Mouse (Mus musculus) brain, adult 2 months (tissue): ENCODE data around the gene Ccdc194.

Experiments
- DNase-seq: peaks from one replicate; pipeline ENCODE4 v3.0.0; 2011; ENCODE audit warnings: low read depth, low spot score

The Ccdc194 gene

DNA sequence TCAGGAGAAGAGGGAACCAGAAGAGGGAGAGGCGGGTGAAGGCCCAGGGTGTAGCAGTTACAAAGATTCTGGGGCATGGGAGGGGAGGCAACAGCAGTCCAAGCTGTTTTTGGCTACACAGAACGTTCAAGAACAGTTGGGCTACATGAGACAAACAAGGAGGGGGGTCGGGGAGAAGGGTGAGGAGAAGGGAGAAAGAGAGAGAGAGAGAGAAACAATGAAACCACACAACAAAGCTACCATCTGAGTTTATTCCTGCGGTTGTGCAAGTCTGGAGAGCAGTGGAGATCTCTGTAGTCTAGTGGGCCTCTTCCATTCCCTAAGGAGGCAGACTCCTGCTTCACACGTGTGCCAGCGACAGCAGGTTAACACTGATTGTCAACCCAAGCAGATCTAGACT is 28.5 kb upstream of the Ccdc194 start:
- DNase-seq, result no peak

DNA sequence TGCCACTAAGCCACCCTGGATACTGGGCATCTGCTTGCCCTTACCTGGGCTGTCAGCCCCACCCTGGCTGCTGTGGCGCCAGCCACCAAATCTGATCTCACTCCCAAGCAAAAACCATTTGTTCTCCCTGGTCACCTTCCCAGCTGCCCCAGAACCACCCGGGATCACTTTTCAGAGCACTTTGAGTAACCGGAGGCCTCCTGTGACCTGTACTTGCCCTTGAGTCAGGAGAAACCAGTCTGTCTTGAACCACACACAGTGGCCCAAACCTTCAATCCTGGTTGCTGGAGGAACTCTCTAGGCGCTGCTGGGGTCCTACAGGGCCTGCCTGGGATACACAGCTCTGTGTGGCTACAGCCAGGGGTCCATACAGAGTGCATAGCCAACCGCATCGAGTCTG is 27.3 kb upstream of the Ccdc194 start:
- DNase-seq, result no peak

DNA sequence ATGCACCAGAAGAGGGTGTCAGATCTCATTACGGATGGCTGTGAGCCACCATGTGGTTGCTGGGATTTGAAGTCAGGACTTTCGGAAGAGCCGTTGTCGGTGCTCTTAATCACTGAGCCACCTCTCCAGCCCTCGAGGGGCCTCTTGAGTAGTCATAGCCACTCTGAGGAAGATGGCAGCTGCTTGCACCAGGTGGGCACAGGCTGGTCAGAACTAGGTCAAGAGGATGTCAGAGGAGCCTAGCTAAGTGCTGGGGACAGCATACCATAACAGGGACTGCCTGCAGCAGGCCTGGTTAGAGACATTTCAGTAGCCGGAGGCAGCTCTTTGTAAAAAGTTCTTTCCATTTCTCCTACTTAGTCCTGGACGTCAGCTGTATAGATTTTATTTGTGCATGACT is 25.2 kb upstream of the Ccdc194 start:
- no peak for DNase-seq

DNA sequence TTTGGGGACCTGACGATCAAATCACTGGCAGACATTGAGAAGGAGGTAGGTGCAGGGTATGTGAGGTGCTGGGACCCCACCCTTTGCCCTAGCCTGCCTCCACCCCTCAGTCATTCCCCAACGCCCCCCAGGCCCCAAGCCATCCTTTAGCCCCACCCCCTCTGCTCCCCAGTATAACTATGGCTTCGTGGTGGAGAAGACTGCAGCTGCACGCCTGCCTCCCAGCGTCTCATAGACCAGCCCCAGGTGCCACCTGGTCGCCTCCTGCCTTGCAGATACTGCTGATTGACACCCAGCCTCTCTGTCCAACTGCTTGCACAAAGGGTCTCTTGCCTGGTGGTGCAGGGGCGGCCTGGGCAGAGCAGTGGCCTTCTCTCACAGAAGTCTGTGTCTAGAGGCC is 22.1 kb upstream of the Ccdc194 start:
- DNase-seq, result no peak

DNA sequence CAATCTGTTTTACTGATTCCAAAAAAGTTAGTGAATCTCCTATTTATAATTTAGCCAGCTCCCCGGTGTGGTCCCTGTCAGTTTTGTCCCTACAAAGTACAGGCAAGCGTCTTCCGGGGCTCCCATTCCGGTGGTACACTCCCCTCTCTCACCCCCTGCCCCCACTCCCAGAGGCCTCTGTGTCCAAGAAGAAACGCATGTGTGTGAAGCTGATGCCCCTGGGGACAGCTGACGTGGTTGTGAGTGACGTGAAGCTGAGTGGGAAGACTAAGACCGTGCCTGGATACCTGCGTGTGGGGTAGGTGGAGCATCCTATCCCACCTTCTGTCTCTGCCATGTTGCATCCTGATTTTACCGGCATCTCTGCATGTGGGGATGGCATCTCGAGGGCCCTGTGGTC is 19.5 kb upstream of the Ccdc194 start:
- DNase-seq, result no peak

DNA sequence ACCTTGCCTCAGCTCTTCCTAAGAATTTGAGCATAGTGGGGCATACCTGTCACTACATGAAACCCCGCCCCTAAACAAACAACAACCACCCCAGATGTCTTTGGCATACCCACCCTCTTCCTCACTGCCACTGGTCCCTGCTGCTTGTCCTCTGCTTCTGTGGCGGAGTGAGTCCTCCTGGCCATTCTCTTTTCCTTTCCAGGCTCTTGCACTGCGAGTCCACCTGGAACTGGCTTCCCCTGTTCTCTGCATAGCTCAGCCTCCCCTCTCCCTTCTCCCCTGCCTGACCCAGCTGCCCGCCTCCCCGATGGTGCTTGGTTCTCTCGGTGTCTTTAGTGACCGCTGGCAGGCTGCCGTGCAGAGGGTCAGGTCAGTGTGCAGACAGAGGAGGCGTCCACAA is 18.2 kb upstream of the Ccdc194 start:
- DNase-seq, result no peak

DNA sequence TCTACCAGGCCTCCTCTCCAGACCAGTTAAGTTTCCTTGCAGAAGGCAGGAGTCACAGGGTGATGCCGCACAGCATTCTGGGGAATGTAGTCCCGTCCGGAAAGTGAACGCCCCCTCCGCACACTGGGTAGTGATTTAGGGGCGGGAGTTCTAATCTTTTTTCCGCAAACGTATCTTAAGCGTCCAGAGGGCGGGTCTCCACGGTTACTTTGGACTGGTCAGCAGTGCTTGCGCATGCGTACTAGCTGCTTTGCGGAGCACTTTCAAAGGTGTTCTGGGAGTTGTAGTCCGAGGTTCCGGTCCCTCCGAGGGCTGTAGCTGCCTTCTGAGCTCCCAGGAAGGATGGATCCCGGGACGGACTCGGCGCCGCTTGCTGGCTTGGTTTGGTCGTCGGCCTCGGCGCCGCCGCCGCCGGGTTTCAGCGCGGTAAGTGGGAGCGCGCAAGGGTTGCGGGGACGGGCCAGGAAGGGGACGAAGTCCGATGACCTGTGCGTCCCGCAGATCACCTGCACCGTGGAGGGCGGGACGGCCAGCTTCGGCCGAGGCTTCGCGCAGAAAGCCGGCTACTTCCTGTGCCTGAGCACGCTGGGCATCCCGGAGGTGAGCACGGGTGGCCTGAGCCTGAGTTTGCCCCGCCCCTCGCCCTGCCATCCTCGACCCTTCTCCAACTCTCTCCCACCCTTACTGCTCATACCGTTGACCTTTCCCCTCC is 17.3 kb upstream of the Ccdc194 start, which contains the start of gene Mvb12a:
TSS of gene Mvb12a (plus strand) at position 291 of the 712 bp plus-strand sequence.
- DNase-seq, result peak; percentile 100

DNA sequence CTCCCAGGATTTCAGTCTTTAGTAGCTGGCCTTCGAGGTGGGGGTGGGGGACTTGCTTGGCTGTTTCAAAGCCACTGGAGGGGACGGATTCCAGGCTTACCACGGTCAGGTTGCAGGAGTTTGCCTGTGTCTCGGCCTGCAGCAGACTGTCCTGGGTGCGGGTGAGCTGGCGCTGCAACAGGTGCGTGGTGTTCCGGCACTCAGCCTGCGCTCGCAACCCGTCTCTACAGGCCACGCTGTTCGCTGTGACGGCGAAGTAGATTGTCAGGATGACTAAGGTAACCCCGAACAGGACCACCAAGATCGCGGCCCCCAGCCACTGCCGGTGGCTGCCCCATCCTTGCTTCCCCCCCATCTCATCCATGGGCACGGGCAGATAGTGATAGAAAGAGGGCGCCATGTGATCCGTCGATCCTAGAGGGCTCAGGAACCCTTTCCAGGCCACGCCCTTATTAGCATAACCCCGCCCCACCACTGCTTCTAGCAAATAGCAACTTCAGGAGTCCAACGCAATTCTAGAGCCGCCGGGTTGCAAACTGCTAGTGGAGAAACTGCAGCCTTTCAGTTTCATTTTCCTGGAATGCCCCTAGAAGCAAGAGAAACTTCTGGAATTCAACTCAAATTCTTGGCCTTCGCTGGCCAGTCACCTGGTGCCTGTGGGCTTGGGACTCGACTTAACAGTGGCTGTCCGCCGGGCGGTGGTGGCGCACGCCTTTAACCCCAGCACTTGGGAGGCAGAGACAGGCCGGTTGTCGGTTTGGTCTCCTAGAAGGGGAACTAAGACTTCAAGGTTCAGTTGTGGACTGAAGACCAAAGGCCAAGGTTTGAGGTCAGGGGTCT is 11.7 kb upstream of the Ccdc194 start, which contains the start of gene Bst2:
TSS of gene Bst2 (minus strand) at position 429 of the 840 bp plus-strand sequence.
- DNase-seq, result peak; percentile 67

DNA sequence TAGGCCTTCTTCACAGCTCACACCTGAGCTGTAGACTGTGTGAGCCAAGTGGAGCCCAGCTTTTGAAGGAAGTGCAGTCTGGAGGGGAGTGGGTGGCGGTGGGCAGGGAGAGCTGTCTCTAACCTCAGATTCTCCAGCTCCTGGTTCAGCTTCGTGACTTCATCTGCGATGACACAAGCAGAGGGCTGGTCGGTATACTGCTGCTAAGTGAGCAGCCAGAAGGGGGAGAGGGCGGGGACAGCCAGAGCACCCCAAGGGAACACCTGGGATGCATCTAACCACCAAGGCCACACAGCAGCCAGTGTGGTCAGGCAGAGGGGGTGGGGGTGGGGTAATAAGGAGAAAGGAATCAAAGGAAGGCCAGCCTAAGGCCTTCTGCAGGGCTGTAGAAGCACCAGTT is 10.2 kb upstream of the Ccdc194 start:
- peak; percentile 51 for DNase-seq

DNA sequence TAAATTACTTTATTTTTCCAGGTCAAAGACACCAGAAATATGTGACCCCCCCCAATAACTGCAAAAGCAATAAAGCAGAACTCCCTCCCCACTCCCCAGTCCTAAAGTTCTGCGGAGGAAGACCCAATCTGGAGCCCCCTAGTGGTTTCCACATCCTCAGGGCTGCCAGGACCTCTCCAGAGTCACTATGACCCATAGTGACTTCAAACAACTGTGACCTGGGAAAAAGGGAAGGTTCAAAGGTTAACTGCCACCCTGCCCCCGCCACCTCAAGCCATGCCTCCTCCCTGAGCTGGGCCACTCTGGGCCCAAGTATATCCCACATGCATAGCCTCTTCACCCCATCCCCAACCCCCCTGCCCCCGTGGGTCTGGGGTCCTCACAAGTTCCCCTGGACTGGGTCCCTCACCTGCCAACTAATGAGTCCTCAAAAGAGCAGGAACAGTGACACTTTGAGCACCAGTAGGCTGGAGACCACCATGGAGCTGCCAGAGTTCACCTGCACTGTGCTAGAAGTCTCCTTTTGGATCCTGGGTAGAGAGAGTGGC is 8.8 kb upstream of the Ccdc194 start:
- no peak for DNase-seq

DNA sequence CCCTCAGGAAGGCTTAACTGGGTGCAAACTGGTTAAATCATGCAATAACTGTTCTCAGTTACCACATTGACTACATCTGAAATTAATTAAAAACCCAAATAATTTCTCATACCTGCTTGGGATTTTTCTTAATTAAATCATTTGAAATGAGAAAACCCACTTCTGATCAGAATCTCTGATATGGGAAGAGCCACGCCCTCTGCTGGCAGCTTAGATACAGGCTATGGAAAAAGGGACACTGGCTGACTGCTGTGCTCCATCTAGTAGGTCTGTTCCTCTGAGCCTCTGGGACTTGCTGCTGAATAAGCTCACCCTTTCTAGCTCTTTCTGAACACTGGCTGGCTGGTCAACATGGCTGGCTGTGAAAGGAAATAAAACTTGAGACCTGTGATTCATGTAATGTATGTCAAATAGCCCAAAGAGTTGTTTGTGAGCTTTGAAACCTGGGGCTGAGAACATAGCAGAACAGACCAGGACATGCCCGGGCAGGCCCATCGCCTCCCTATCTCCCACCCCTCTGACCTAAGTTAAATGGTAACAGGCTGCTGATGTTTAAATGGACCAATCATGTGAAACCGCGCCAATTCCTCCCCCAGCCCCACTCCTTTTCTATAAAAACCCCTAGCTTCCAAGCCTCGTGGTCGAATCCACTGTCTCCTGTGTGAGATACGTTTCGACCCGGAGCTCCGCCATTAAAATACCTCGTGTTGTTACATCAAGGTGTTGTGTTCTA is 5.4 kb upstream of the Ccdc194 start:
- DNase-seq, result peak; percentile 77

DNA sequence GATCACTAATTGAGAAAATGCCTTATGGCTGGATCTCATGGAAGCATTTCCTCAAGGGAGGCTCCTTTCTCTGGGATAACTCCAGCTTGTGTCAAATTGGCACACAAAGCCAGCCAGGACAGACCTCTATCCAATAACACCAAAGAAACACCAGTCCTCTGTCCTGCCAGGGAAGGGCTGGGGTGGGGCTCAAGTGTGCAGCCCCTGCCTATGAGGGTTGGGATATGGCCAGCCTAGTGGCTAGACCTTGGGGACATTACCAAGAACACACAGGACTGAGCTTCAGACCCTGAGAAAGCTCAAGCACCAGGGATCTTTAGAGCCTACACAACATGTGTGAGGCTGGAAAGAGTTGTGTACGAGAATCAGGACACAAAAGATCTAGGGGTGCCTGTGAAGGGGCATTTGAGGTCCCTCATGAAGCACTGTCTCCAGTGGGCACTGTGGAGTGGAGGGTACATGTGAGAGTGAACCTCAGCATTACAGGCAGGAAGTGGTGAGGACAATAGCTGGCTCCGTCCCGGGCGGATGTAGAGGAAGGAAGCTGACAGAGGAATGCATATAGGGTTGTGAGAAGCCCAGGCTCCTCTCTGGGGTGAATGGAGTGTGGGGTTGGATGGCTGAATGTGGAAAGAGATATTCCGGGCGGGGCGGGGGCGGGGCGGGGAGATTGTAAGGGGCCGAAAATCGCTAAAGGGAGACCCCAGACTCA is 3.0 kb upstream of the Ccdc194 start:
- DNase-seq, result no peak

DNA sequence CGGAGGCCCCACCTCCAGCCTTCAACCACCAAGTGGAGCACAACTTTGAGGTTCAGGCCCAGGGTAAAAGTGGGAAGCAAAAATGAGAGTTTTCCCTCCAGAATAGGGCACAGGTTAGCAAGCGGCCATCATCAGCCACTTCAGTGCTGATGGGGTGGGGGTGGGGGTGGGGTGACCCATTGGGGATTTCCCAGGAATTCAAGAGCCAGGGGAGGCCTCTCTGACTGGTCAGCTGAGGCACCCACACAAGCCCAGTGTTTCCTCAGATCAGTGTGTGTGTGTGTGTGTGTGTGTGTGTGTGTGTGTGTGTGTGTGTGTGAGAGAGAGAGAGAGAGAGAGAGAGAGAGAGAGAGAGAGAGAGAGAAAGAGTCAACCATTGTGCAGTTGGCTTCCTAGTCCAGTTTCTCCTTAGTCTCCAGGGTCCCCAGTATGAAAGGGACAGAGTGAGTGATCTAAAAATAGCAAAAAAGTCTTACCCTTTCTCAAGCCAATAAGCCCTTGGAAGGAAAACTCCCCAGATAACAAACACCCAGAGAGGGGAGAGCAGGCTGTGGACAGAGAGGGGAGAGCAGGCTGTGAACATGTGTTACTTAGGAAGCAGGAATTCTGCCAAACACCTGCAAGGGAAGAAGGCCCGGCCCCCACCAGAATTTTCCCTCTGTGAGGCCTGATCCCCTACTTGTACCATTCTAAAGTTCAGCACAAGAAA is 1.8 kb upstream of the Ccdc194 start:
- no peak for DNase-seq

DNA sequence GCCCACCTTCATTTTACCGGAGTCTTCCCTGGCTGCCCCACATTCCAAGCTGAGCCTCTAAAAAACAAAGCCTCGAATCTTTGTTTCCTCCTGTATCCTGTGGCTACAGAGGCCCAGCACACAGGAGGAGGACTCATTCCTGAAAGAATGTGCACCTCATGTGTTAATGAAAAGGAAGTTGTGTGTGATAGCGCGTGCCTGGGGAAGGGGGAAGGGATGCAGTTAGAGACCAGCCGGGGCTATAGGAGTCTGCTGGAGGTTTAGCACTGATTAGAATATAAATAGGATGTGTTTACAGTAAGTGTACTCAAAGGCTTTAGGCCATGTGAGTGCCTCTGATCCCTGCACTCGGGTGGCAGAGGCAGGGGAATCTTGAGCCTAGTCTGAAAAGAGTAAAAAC is 761 bp upstream of the Ccdc194 start:
- no peak for DNase-seq

DNA sequence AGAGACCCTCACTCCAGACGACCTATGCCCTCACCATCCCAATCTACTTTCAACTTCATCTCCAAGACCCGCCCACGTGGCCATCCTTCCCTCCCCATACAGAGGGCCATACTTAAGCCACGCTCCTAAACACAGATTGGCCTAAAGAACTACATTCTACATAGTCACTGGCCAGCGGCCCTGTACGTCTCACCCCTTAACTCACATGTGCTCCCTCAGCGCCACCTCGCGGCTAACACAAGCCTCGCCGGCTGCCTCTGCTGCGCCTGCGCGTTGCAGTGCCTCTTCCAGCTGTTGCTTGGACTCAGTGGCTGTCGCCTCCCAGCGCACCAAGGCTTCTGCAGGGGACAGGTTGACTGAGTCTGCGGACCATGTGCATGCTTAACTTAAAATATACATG is 3.9 kb downstream of the Ccdc194 start:
- DNase-seq, result peak; percentile 96

DNA sequence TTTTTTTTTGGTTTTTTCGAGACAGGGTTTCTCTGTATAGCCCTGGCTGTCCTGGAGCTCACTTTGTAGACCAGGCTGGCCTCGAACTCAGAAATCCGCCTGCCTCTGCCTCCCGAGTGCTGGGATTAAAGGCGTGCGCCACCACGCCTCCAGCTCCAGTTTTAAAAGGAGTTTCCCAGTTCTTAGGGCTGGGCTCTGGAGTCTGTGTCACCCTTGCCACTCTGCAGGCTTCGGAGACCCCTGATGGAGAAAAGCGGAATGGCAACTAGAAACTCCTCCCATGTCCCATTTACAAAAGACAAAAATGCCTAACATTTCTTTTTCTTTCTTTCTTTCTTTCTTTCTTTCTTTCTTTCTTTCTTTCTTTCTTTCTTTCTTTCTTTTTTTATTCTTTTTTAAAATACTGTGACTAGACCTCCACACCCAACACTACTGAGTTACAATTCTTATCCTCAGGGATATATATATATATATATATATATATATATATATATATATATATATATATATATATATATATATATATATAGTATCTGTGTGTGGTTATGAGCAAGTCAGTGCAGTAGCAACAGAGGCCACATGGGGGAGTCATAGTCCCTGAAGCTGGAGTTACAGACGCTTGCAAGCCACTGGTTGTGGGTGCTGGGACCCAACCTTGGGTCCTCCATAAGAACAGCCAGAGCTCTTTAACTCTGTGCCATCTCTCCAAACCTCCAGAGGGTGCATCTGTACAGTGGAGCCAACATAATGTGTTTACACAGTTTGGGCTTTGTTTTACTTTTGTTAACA is 6.3 kb downstream of the Ccdc194 start:
- peak; percentile 83 for DNase-seq

DNA sequence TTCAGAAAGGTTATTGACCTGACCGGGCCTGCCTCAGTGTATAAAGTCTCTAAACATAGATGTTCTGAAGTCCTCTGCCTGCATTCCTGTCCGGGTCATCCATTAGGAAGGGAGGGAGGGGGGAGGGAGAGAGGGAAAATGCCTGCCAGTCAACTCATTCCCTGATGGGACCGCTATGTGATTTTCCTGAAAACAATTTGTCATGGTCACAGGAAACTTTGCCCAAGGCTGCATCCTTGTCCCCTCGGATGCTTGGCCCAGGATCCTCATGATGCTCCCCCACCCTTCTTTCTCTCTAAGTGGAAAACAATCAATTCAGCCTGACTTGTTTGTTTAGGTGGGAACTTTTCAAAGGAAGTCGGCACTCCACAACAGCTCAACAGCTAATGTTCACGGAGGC is 8.7 kb downstream of the Ccdc194 start:
- DNase-seq, result no peak

DNA sequence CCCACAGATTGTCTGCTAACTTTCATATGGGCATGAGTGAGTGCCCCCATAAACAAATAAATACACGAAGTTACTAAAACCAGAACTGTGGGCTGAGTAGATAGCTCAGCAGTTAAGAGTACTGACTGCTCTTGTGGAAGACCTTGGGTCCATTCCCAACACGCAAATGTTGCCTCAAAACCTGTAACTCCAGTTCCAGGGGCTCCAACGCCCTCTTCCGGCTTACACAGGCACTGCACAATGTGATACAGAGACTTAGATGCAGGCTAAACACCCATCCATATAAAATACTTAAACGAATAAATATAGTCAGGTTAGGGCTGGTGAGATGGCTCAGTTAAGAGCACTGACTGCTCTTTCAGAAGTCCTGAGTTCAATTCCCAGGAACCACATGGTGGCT is 10.5 kb downstream of the Ccdc194 start:
- no peak for DNase-seq

DNA sequence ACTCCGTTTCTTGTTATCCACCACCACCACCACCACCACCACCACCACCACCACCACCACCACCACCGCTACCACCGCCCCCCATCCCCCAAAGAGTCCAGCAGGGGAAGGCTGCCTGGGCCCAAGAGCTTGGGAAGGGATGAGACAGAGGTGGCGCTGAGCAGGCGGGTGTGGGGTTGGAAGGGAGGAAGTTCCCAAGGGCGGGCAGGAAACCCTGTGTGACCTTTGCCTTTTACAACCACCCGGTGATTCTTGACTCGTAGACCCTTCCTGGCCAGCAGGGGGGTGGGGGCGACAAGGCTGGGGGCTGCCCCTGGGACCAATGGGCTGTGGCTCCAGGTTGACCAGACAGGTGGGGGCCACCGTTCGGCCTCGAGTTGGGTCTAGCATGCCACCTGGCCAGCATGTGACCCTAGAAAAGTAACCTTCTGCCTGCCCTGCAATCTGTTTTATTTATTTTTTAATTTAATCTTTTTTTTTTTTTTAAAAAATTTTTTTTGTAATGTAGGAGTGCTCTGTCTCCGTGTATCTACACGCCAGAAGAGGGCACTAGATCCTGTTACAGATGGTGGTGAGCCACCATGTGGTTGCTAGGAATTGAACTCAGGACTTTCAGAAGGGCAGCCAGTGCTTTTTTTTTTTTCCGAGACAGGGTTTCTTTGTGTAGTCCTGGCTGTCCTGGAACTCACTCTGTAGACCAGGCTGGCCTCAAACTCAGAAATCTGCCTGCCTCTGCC is 12.3 kb downstream of the Ccdc194 start:
- DNase-seq, result no peak
